Mouse (Mus musculus) thymus, adult 2 months (tissue): ENCODE results near the gene Rasa2.

ENCODE experiments used
- CTCF ChIP-seq: fragments of 200-500 bp; IDR thresholded peaks from 2 replicates; pipeline ENCODE4 v1.5.1; 2012; ENCODE audit warnings: mild to moderate bottlenecking, control low read depth, low read length, moderate library complexity, borderline replicate concordance; ENCODE audit not compliant: control insufficient read depth, poor library complexity, insufficient read depth; ENCODE audit errors: extremely low read depth
- POLR2A ChIP-seq: fragments of 200-500 bp; IDR thresholded peaks from 2 replicates; pipeline ENCODE4 v1.6.1; 2012; ENCODE audit warnings: mild to moderate bottlenecking, low read length, control low read depth, moderate library complexity; ENCODE audit not compliant: control insufficient read depth, poor library complexity, insufficient read depth; ENCODE audit errors: extremely low read depth

DNA sequence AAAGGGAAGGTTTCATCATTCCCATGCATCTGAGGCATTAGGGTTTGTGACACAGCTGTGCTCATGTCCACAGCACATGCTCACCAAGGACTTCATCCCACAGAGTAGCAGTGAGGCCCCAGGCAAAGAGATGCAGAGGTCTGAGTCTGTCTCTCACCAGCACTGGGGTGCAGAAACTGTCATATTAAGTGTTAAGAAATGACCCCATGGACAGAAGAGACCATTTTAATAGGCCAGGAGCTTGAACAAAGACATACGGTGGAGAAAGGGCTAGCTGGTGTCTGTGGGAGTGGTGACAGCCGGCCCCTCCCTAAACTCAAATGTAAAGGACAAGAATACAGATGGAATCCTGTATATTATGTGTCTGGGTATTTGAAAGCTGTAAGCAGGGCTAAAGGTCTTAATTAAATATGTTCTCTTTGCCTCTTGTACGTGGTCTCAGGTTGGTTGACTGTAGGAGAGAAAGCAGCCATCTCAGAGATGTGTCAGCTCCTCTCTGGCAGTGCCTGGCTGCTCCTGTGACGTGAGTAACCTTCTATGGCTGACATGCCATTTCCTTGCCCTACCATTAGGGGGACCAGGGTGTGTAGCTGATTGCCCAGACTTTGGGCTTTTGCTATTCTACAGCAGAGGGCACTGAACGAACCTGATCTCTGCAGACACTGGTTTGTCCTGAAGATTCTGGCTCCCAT is 43.8 kb upstream of the Rasa2 start:
- TF ChIP-seq CTCF (peak; percentile 43; the same call in 1 of the 2 replicates), POLR2A (no peak)
